Mouse (Mus musculus) right cerebral cortex, adult 2 months (tissue): ENCODE results near the gene Stk32c.

Source experiments
- DNase-seq, 2 experiments: peaks; one replicate each; pipeline ENCODE4 v3.0.0; 2021 to 2022; ENCODE audit warnings: low spot score in 2 of 2

The Stk32c gene

GRCm38 (mm10) chr7:139229837-139230236 lies 16.7 kb upstream of the Stk32c start:
- no peak for DNase-seq

DNA sequence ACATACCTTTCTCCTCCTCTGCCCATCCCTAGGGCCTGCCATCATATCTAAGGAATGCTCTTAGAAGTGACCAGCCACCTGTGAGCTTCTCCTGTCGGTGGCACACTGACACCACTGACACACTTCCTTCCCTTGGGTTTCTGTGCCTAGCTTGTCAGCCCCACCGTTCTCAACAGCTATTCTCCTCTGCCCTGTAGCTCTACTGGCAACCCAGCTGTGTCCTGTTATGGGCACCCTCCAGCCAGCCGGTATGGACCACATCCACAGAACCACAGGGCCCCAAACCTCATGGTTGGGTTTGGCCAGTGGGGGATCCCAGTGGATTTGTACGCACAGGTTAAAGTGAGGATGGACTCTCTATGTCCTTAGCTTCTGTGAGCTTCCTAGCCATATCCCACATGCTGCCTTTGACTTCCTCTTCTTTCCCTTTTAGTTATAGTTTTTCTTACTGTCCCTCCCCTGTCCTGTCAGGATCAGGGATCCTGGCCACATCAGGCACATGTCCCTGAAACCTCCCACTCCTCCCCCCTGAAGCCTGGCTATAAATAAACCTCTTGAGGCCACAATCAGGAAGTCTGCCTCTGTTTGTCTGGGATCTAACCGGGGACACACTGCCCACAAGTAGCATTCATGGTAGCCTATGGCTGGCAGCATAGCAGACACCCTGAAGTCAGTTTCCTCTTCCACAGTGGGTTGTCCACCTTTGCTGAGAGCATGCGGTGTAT lies 15.5 kb upstream of the Stk32c start:
- DNase-seq: no peak

GRCm38 (mm10) chr7:139226416-139226815 lies 13.3 kb upstream of the Stk32c start:
- DNase-seq: no peak

DNA sequence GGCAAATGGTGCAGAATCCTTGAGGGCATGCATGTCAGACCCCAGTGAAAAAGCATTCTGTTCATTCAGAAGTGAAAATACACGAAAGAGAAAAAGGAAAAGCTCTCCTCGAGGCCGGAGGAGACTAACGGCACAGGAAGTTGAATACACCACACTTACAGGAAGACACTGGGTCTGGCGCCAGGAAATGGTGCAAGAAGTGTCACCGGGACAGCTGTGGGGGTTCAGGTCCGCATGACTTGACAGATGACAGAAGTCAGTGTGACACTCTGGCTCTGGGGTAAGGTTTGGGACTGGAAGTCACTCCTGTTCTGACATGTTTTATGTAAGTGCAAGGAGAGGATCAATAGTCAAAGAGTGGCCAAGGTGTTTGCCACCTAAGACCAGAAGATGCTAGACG lies 11.6 kb upstream of the Stk32c start:
- DNase-seq: no peak

DNA sequence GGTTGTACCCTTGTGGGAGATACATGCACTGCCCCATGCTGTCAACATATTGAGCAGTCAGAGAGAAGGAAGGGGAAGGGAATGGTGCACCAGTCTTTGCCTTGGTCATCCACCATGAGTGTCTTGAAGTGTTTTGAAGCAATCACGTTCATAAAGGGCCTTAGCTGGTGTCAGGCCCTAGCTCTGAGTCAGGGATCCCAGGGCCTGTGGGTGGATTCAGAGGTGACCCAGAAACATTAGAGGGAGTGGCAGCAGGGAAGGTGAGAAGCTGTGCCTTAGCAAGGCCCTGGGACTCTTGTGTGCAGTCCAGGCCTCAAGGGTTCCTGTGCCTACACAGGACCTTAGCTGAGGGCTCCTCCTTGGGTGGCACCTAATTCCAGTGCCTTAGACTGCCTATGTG lies 11.0 kb upstream of the Stk32c start:
- DNase-seq: no peak

DNA sequence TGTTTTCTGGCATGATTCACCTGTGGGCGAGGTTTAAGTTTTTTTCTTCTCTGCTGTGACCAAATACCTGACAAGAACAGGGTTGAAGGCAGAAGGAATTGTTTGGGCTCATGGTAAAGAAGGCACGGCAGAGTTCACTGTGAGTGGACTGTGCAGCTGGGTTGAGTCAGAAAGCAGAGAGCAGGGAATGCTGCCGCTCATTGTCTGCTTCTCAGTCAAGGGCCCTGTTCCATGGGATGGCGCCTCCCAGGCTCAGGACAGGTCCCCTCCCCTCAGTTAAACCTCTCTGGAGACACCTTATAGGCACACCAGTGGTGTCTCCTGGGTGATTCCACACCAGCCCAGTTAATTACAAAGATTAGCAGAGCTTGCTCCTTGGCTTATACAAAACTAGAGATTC lies 9.2 kb upstream of the Stk32c start:
- DNase-seq: no peak

- DNase-seq: no peak
Observed at GRCm38 (mm10) chr7:139221856-139222255, 8.7 kb upstream of the Stk32c start.

- DNase-seq: no peak
Observed at GRCm38 (mm10) chr7:139221072-139221471, 8.0 kb upstream of the Stk32c start.

GRCm38 (mm10) chr7:139220303-139220702 lies 7.2 kb upstream of the Stk32c start:
- DNase-seq: no peak

GRCm38 (mm10) chr7:139219486-139219885 lies 6.4 kb upstream of the Stk32c start:
- no peak for DNase-seq

DNA sequence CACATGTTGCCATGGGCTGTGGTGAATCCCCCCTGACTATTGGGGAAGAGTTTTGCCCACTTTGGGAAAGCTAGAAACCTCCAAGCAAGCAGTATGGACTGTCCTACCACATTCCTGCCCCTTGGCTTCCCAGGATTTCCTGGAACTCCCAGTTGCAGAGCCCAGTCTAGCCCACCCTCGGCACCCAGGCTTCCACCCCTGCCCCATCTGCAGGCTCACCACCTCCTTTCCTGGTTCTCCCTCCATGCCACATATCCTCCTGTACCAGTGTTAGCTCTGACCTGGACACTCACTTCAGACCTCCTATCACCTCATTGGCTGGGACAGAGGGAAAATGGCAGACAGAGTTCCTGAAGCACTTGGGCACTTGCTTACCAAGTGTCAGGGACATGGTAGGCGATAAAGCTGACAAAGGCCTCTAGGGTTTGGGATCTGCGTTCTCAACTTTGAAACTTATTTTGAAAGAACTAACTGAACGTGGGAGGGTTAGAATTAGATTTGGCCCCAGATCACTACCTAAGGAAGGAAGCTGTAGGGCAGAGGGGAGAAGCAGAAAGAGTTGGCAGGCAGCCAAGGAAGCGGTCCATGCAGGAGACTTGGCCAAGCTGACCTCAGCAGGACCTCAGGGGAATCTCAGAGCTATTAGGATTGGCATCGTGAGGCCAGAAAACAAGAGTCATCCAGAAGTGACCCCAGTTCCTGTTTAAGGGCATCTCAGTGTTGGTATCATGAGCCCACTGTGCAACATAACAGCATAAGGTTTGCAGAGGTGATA lies 5.7 kb upstream of the Stk32c start:
- DNase-seq: no peak

DNA sequence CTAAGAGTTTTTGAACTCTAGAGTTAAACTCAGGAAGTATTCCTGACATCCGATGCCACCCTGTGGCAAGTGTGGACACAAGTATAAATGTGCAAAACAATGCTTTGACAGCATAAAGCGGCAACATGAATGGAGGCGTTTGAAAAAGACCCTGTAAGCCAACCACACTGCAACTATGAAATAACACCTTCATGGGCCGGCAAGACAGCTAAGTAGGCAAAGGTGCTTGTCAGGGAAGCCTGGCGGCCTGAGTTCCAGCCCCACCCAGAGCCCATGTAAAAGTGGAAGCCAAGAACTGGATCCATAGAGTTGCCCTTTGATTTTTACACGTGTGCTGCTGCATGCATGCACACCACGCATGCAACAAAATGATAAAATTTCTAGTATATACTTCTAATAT lies 3.9 kb upstream of the Stk32c start:
- DNase-seq: no peak

DNA sequence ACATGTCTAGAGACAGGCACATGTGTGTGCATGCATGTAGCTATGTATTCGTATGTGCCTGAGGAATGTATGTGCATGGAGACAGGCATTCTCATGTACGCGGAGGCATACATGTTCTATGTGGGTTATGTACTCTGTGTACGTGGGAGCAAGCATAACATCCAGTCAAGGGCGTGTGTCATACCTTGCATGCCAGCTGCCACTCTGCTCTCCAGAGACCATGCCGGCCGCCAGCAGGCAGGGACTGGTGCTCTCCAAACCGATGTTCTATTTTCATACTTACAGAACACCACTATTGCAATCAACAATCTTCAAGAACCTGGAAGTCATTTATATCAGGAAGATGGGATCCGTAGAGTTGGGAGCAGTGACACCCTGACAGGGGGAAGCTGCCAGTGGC lies 3.4 kb upstream of the Stk32c start:
- DNase-seq: no peak

DNA sequence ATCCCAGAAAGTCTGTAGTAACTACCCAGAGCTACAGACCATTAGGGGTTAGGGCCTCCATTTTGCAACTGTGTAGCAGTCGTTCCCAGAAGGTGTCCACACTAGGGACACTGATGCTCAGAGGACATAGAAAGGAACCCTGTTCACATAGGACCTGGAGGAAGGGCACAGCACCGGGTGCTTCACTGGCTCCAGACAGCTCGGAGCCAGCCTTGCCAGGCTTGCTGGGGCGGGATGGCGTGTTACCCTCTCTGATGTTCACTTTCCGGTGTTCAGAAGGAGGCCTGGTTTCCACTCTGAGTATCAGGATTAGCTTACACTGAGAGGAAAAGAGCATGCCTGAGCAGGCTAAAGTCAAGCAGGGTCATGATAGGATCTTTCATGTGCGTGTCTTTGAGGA lies 2.8 kb upstream of the Stk32c start:
- no peak for DNase-seq

- DNase-seq: no peak
Observed at GRCm38 (mm10) chr7:139215516-139215915, 2.4 kb upstream of the Stk32c start.

DNA sequence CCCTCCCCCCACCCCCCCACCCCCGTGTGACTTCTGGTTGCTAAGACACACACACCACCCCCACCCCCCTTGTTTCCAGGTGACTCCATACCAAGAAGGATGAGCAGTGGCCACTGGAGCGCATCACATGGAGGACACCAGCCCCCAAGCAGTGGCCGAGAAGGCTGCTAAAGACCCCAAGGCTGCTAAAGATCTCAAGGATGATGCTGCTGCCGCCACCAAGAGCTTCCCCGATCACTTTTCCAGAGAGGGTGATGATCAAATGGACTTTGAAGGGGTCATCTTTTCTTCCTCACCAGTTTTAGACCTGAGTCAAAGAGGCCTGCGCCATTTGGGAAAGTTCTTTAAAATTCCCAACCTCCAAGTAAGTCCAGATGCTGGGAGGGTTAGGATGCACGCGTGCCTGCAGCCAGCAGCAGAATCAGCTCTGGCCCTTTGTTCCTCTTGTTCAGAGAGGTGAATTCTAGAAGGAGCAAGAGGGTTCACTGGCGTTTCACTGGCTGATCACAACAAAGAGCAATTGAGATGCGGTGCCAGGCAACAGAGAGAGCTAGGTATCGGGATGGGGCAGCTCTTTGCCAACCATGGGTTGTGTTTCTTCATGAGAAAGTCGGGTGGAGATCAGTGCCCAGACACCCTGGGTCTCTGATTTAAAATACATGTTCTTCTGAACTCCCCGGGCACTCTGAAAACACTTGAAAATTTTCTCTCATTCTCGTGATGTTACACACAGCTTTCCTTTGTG lies 1.7 kb upstream of the Stk32c start:
- no peak for DNase-seq

DNA sequence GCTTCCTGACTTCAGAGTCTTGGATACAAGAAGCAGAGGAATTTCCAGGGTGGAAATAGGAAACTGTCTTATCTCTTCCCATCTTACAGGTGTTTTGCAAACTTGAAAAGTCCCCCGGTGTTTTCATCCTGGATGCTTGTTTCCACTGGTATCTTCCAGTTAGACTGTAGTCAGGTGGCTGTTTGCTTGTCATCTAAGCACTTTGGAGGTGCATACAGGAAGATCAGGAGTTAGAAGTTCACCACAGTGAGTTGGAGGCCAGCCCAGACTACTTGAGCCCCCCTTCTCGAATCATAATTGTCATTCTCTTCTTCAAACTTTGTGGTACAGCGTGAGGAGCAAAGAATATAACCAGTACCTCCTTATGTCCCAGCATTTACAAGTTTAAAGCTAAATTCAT lies 1.1 kb upstream of the Stk32c start:
- no peak for DNase-seq

- DNase-seq: no peak
Observed at GRCm38 (mm10) chr7:139213751-139214150, 644 bp upstream of the Stk32c start.

- no peak for DNase-seq
Observed at GRCm38 (mm10) chr7:139211761-139212160, 1.3 kb downstream of the Stk32c start.

DNA sequence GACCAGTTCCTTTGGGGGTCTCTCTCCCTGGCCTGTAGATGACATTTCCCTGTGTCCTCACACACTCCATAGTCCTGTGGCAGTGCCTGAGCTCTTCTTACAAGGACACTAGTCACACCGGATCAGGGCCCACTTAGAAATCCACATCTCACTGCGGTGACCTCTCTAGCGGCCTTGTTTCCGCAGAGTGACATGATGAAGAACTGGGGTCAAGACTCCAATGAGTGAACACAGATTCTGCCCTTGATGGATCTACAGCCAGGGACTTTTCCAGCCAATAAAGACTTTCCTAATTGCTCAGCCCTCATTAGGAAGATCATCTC lies 4.4 kb downstream of the Stk32c start:
- no peak for DNase-seq

- no peak for DNase-seq
Observed at GRCm38 (mm10) chr7:139208023-139208772, 4.9 kb downstream of the Stk32c start.

DNA sequence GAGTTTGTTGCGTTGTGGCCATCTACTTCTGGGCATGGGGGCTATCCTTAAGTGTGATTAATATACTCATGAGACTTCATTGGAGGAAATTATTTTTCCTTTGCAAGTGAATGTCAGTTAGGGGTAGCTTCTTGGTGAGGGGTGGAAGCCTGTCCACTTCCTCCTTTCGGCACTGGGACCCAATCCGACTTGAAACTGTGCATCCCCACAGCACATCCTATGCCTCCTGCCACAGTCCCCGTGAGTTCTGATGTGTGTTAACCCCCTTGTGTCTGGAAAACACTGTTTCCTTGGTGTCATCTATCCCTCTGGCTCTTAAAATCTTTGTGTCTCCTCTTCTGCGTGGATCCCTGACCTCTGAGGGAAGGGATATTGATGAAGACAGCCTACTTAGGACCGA lies 11.9 kb downstream of the Stk32c start:
- DNase-seq: no peak
